Mouse (Mus musculus): ENCODE measurements around the gene Cltc.

The Cltc gene

DNA sequence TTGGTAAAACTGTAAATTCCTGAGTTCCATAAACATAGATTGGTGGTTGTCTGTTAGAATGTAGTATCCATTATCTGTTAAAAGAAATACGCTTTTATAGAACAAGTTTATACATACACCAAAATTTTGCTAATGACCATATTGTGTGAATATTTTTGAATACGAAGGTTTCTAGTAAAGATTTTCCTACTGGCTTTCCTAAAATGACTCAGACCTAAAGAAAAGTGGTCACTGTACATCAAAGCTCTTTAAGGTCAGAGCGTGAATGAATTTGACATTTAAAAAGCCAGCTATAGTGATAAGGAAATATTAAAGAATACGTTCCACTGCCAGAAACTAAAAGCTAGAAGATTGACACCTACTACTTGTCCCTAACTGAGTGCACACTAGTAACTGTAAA lies 112.8 kb downstream of the Cltc start:
- no peak for DNase-seq
